Mouse (Mus musculus) heart, adult 2 months (tissue): ENCODE results near the gene Irf6.

ENCODE experiments used
- CTCF ChIP-seq: fragments of 200-600 bp; IDR thresholded peaks from 2 replicates; pipeline ENCODE4 v1.8.1; 2022; ENCODE audit warnings: antibody characterized with exemption, mild to moderate bottlenecking, moderate library complexity
- POLR2A ChIP-seq: fragments of 200-500 bp; IDR thresholded peaks from 2 replicates; pipeline ENCODE4 v1.6.1; 2011; ENCODE audit warnings: mild to moderate bottlenecking, low read depth, low read length, control low read depth; ENCODE audit not compliant: insufficient read depth

DNA sequence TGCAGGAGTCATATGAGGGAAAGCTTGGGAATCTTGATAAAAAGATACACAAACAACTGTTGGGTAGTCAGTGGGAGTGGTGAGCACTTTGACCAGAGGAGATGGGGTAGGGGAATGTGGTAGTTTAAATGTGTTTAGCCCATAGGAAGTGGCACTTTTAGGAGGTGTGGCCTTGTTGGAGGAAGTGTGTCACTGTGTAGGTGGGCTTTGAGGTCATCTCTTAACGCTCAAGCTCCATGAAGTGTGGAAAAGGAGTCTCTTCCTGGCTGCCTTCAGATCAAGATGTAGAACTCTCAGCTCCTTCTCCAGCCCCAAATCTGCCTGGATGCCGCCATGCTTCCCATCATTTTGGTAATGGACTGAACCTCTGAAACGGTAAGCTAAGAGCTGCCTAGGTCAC lies 54.6 kb downstream of the Irf6 start, which contains the start of gene Lamb3:
- TF ChIP-seq CTCF (no peak), POLR2A (no peak)
